Mouse (Mus musculus) lung, adult 2 months (tissue): Measurements from ENCODE around the gene Vps8. TPM values are rescaled to one million over a fixed set of nuclear protein-coding genes. Genes with fewer than 3 reads are reported as not detected.

Experiments
- DNase-seq: peaks from one replicate; pipeline ENCODE4 v3.0.0; 2022
- H3K4me1 ChIP-seq: fragments of 200-500 bp; 2 replicates; pipeline ENCODE4 v1.6.1; 2011; ENCODE audit warnings: low read length; ENCODE audit not compliant: control insufficient read depth, insufficient read depth
- H3K4me3 ChIP-seq: fragments of 200-500 bp; replicated peaks from 2 replicates; pipeline ENCODE3; 2011; ENCODE audit warnings: low read depth, mild to moderate bottlenecking, control low read depth, low read length; ENCODE audit errors: extremely low read depth
- CTCF ChIP-seq: fragments of 200-500 bp; IDR thresholded peaks from 2 replicates; pipeline ENCODE4 v1.5.1; 2011; ENCODE audit warnings: mild to moderate bottlenecking, low read length, control low read depth; ENCODE audit not compliant: insufficient read depth
- POLR2A ChIP-seq: fragments of 200-500 bp; IDR thresholded peaks from 2 replicates; pipeline ENCODE4 v1.6.1; 2011; ENCODE audit warnings: low read depth, mild to moderate bottlenecking, control low read depth, low read length, borderline replicate concordance; ENCODE audit errors: extremely low read depth
- WGBS: fragments of 180-500 bp; shearing (Covaris S2); methylation state at CpG from one replicate; pipeline ENCODE4 v1.1.7; 2018; 5-methylcytosine and 5-hydroxymethylcytosine counted together
- polyA plus RNA-seq: library from polyadenylated mRNA; depleted of rRNA; stranded (reverse); fragments of >200 nt; gene quantifications from 2 replicates; pipeline ENCODE4 v1.2.3, GENCODE M21; 2012

Vps8 gene
- polyA plus RNA-seq, 1 experiment = 13.9 TPM

DNA sequence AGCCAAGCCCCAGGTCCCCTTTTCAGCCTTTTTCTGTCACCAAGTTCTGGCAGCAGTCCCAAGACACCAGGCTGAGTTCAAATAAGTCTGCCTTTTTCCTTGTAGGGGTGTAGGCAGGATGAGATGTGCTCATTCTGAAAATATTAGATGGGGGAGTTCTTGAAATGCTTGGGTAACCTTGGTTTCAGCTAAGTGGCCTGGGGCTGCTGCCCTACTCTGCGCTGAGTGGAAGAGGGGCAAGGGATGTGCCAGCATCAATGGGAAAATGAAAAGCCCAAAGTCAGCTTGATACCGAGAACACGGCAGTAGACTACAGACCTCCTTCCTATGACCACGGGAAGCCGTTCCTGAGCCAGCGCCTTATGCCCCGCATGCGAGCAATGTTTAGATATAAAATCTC is 7.8 kb upstream of the Vps8 start:
- H3K4me1 ChIP-seq = no peaks in the 10 kb centered on the region
- TF ChIP-seq POLR2A = no peak
- no peak for TF ChIP-seq CTCF
- no peak overlapping the region for H3K4me3 ChIP-seq
- 91% methylated on average over 8 of the region's 8 CpGs for WGBS
- no peak for DNase-seq

DNA sequence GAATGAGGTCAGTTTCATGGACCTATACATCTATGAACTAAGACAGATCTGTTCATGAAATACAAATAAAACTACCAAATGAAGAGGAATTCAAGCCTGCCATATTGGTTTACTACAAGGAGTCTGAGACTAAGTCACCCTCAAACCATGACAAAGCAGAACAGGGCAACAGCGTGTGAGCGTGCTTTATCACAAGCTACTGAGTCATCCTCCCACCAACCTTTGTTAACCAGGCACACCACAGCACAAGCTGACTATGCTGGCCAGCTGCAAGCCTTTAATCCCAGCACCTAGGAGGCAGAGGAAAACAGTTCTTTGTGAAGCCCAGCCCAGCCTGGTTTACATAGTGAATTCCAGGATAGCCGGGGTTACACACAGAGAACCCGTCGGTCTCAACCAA is 4.9 kb upstream of the Vps8 start:
- Histone ChIP-seq H3K4me1 (peaks cover 3% of the 10 kb centered on the region), H3K4me3 (no peak overlapping the region)
- TF ChIP-seq CTCF (no peak), POLR2A (no peak)
- 47% methylated on average over 5 of the region's 5 CpGs for WGBS
- DNase-seq = no peak

DNA sequence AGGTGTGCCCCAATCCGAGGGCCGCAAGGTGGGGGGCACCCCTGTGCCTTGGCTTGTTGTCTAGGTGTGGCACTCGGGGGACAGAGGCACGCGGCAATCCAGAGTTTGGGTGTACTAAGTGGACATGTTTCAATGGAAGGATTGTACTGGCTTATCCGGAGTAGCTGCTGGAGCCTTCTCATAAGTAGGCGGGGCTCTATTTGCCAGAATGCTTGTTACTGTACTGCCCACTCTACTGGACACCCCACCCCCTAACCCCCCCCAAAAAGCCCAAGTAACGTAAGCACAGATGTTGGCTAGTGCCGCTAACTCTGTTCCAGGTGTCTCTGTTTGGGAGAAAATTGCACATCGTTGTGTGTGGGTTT is 610 bp downstream of the Vps8 start:
- WGBS = under 1% methylated on average over 10 of the region's 10 CpGs
- DNase-seq = no peak
- H3K4me1 ChIP-seq = peaks cover 3% of the 10 kb centered on the region
- TF ChIP-seq CTCF (no peak), POLR2A (no peak)
- H3K4me3 ChIP-seq = peak overlapping the region; percentile 95

DNA sequence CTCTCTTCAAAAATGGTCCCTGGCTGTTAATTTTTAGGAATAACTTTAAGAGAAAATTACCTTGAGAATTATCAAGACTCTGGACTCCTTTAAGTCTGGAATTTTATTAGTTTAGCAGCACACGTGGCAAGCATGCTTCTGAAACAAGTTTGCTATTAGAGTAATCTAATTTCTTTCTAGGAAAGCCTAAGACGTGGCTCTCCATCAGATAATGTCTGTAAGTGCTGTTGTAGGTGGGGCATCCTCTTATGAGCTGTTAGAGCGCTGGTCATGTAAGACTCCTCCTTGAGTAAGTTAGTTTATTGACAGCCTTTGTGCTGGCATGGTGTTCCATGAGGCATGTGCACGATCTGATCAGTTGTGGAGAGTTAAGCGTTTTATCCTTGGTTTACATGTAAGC is 5.2 kb downstream of the Vps8 start:
- WGBS = 61% methylated on average over 5 of the region's 5 CpGs
- no peak for DNase-seq
- no peaks in the 10 kb centered on the region for H3K4me1 ChIP-seq
- H3K4me3 ChIP-seq = no peak overlapping the region
- TF ChIP-seq POLR2A = no peak
- TF ChIP-seq CTCF = no peak

DNA sequence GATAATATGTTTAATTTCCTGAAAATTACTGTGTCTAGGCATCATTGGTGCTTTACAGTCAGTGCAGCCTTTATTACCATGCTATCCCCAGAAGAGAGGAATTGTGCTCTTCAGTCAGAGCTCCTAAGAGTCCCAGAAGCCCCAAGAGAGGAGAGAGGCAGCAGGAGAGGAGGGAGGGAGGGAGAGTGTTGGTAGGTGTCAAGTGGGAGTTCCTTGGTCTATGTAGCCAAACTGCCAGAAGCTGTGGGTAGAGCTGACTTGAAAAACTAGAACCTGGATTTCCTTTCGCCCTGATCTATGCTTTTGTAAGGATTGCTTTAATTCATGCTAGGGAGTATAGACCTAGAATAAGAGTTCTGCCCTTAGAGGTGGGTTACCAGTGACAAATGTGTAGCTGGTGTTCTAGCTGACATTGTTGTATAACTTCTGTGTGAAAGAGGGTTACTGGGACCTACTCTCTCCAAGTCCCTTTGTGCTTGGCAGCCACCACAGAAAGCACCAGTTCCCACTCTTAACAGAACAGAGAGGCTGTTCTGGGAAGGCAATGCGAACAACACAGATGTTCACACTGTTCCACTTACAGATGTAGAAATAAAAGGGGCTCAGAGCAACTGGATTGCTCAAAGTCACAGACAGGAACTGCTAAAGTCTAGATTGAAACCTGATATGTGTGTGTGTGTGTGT is 7.6 kb downstream of the Vps8 start:
- Histone ChIP-seq H3K4me1 (no peaks in the 10 kb centered on the region), H3K4me3 (no peak overlapping the region)
- TF ChIP-seq CTCF = no peak
- TF ChIP-seq POLR2A = no peak
- no peak for DNase-seq
- 91% methylated on average over 2 of the region's 2 CpGs for WGBS

DNA sequence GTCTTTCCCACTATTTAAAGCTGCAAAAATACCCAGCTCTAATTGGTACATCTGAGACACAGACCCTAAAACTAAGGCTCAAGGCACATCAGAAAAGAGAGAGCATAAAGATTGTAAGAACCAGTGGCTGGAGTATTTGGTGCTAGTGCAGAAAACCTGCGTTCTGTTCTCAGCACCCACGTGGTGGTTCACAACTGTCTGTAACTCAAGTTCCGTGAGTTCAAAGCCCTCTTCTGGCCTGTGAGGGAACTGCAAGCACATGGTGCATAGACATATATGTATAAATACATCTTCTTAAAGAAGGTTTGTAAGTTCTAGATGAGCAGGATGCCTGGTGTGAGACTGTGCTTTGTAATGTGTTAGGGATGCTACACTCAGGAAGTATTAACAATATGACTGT is 8.7 kb downstream of the Vps8 start:
- 81% methylated on average over 3 of the region's 3 CpGs for WGBS
- Histone ChIP-seq H3K4me3 (no peak overlapping the region), H3K4me1 (no peaks in the 10 kb centered on the region)

DNA sequence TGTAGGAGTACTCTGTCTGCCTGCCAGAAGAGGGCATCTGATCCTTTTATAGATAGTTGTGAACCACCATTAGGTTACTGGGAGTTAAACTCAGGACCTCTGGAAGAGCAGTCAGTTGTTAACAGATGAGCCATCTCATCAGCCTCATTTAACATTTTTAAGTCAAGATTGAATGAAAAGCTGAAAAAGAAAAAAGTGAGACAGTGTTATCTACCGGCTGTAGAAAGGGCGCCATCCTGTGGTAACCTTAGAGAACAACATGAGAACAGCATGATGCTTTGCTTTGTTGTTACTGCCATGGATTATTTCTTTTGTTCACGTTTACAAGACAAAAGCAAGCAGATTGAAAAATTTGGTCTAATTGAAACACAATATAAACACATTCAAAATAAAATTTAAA is 10.6 kb downstream of the Vps8 start:
- no peaks in the 10 kb centered on the region for H3K4me1 ChIP-seq
- H3K4me3 ChIP-seq = no peak overlapping the region
- no peak for DNase-seq
- TF ChIP-seq POLR2A (no peak), CTCF (no peak)
- 55% methylated on average over 3 of the region's 3 CpGs for WGBS

More for the DNA sequence above, 8.7 kb downstream of the Vps8 start:
- TF ChIP-seq CTCF = no peak
- DNase-seq = no peak

DNA sequence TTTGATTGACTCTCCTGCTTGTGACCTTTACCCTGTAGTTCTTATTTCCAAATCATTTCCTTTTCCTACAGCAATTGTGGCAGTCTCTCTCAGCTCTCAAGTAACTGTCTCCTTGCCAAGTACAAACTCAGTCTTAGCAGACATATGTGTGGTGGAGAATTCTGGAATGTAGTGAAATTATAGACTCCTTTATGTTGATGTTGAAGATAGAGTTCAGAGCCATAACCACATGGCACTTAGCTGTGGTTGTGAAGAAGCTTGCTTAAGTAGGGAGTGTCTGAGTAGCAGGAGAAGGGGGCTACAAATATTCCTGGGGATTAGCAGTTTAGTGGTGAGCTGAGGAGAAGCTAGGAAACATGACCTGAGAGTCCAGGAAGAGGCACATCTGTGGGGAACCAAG is 18.1 kb downstream of the Vps8 start:
- DNase-seq = no peak
- Histone ChIP-seq H3K4me1 (no peaks in the 10 kb centered on the region), H3K4me3 (no peak overlapping the region)
- TF ChIP-seq CTCF (no peak), POLR2A (no peak)

DNA sequence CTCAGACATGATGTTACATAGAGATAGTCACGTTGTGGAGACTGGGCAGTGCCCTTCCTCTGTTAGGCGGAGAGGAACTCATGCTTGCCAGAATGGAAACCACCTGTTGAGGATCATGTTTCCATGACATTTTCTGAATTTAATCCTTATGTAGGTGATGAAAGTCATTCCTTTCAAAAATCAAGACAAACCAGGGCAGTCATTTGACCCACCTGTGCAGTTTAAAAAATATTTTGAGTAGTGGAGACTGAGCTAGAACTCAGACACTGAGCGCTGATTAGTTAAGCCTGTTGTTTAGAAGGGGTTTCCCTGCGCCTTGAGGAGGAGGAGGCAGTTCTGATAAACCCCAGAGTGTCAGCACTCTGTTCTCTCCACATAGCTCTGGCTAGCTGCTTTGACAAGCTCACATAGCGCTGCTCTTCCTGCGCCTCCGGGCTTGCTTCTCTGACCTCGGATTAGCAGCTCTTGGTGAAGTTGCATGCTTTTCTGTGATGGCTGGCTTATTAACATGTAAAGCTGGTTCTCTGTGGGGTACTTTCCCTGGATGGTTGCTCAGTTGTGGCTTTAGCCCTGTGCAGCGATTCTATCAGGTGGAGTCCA is 22.2 kb downstream of the Vps8 start:
- no peak for DNase-seq
- 68% methylated on average over 9 of the region's 9 CpGs for WGBS
- no peaks in the 10 kb centered on the region; the same call in 1 of the 2 replicates for H3K4me1 ChIP-seq
- TF ChIP-seq CTCF (no peak), POLR2A (no peak)
- H3K4me3 ChIP-seq = no peak overlapping the region

DNA sequence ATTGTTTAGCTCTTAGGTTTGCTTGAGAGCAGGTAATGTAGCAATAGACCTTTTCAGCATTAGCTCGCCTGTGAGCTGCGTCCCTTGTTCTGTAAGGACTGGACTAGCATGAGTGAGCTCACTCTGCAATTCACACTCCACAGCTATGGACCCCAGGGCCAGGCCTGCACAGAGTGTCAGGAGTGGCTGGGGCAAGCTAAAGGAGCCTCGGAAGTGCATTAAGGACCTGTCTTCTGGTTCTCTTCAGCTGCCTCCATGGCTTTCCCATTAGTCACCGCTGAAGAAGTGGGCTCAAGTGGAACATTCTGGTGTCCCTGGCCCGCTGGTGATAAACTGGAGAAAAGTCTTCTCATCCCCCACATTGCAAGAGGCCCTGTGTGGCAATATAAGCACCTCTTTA is 24.5 kb downstream of the Vps8 start:
- WGBS = 73% methylated on average over 5 of the region's 5 CpGs
- Histone ChIP-seq H3K4me3 (no peak overlapping the region), H3K4me1 (no peaks in the 10 kb centered on the region; the same call in none of the 2 replicates)
- TF ChIP-seq POLR2A (no peak), CTCF (no peak)
- no peak for DNase-seq

DNA sequence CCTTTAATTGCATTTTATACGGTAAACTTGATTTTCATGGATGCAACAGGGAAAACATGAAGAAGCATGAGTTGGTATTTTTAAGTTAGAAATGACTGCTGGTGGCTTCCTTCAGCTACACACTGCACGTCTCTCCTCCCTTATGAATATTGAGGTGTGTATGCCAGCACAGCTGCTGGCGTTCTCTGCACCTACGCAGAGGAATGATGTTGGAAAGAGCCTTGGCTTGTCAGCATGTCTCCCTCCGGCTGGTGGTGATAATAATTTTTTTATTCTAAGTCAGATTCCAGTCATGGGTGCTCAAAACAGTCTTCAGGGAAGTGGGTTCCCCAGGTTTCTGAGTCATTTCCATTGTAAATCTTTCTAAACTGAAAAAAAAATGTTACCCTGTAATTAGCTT is 25.5 kb downstream of the Vps8 start:
- Histone ChIP-seq H3K4me1 (no peaks in the 10 kb centered on the region; the same call in none of the 2 replicates), H3K4me3 (no peak overlapping the region)
- WGBS = 90% methylated on average over 5 of the region's 5 CpGs
- no peak for DNase-seq
- no peak for TF ChIP-seq CTCF
- TF ChIP-seq POLR2A = no peak
